Mouse (Mus musculus) spleen, adult 2 months (tissue): ENCODE measurements around the gene Pdxk. TPM values are rescaled to one million over a fixed set of nuclear protein-coding genes. Genes with fewer than 3 reads are reported as not detected.
A peak's percentile ranks its signal among the peaks of the same experiment; 100 is the strongest.
"Not testable (repeated sequence)": the region's sequence is repeated elsewhere in the genome, so short reads cannot be mapped to it uniquely, and the experiment has no call there.

Source experiments
- DNase-seq, 2 experiments: peaks; one replicate each; pipeline versions ENCODE4 v3.0.0 to v3.0.0-alpha.2; 2012 to 2021; ENCODE audit warnings: low spot score in 2 of 2, low read depth in 1 of 2
- H3K27ac ChIP-seq: fragments of 200-500 bp; 2 replicates; pipeline ENCODE4 v1.5.1; 2012; ENCODE audit warnings: low read length, inconsistent platforms; ENCODE audit not compliant: insufficient read depth
- H3K27me3 ChIP-seq: fragments of 200-500 bp; 2 replicates; pipeline ENCODE4 v1.6.1; 2012; ENCODE audit warnings: mild to moderate bottlenecking, moderate library complexity, low read length, inconsistent platforms; ENCODE audit not compliant: control insufficient read depth, insufficient read depth
- H3K36me3 ChIP-seq: fragments of 200-500 bp; 2 replicates; pipeline ENCODE4 v1.6.1; 2012; ENCODE audit warnings: mild to moderate bottlenecking, low read length, inconsistent platforms; ENCODE audit not compliant: control insufficient read depth, insufficient read depth
- H3K4me1 ChIP-seq: fragments of 200-500 bp; 2 replicates; pipeline ENCODE4 v1.6.1; 2011; ENCODE audit warnings: inconsistent platforms; ENCODE audit not compliant: control insufficient read depth, insufficient read depth, insufficient read length
- H3K4me3 ChIP-seq: fragments of 200-500 bp; 2 replicates; pipeline ENCODE4 v1.5.1; 2011; ENCODE audit warnings: mild to moderate bottlenecking, inconsistent platforms; ENCODE audit not compliant: insufficient read depth, insufficient read length; ENCODE audit errors: extremely low read depth
- CTCF ChIP-seq: fragments of 200-500 bp; IDR thresholded peaks from 2 replicates; pipeline ENCODE4 v1.5.1; 2011; ENCODE audit warnings: mild to moderate bottlenecking, inconsistent platforms; ENCODE audit not compliant: insufficient read depth, insufficient read length, insufficient replicate concordance; ENCODE audit errors: extremely low read depth
- POLR2A ChIP-seq: fragments of 200-500 bp; IDR thresholded peaks from 2 replicates; pipeline ENCODE4 v1.6.1; 2011; ENCODE audit warnings: low read depth, low read length, inconsistent platforms
- WGBS: fragments of 180-500 bp; shearing (Covaris S2); methylation state at CpG from one replicate; pipeline ENCODE4 v1.1.7; 2018; 5-methylcytosine and 5-hydroxymethylcytosine counted together
- polyA plus RNA-seq: library from polyadenylated mRNA; depleted of rRNA; stranded (reverse); fragments of >200 nt; gene quantifications from 2 replicates; pipeline ENCODE4 v1.2.3, GENCODE M21; 2012; rRNA removed

Pdxk gene
- 13.6 and 15.2 TPM in 2 replicates for polyA plus RNA-seq

DNA sequence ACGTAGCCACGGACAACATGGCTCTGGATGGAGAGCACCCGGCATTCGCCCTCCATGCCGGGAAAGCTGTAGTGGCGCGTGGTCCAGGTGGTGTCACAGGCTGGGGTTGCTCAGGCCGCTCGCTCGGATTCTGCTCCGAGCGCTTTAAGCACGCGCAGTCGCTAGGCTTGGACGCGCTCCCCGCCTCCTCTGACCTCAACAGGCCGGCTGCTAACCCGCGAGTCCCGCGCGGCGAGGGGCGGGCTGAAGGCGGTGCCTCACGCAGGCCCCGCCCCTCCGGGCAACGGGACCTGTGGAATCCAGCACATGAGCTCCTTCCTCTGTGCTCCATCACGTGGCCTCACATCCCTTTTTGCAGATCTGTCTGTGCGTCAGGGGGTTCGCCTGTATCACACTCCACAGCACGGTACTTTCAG lies at the start of gene Pdxk:
Gene Pdxk (minus strand): TSS at position 184 of the 416 bp plus-strand sequence.
- WGBS: under 1% methylated on average over 35 of the region's 35 CpGs
- Histone ChIP-seq H3K4me3 (peak within 1 kb of the TSS; percentile 86), H3K4me1 (peaks cover 5% of the 10 kb centered on the region; the same call in 1 of the 2 replicates), H3K36me3 (no peaks in the 10 kb centered on the region), H3K27me3 (no peaks in the 10 kb centered on the region), H3K27ac (peak within 1 kb of the TSS; percentile 82)
- TF ChIP-seq CTCF (no peak), POLR2A (peak; percentile 32; the same call in 1 of the 2 replicates)
- peak; percentile 93 for DNase-seq

DNA sequence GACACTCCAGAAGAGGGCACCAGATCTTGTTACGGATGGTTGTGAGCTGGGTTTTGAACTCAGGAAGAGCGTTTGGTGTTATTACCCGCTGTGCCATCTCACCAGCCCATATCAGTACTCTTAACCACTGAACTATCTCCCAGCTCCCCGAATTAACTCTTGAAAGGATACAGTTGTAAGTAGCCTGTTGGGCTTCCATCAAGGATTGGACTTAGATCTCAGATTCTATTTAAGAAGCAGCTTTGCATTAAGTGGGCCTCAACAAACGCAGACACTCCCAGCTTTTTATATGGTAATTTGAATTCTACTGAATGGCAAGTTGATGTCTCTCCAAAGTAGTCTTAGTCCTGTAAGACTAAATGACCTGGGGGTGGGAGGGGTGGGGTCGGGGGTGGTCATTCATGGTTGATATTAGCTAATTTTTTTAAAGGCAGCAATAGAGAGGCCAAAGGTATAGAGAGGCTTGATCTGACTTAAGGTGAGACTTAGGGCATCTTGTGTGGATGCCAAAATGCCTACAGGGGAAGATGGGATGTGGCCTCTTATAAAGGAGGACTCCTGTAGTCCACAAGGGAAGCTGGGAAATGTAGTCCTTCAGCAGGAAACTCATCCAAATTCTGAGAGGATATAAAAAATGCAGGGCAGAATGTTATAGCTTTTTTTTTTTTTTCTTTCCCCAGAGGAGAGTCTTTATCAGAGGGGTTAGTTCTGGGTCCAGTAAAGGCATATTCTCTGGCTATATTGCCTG lies 38.4 kb upstream of the Pdxk start:
- no peak overlapping the region for H3K27ac ChIP-seq

DNA sequence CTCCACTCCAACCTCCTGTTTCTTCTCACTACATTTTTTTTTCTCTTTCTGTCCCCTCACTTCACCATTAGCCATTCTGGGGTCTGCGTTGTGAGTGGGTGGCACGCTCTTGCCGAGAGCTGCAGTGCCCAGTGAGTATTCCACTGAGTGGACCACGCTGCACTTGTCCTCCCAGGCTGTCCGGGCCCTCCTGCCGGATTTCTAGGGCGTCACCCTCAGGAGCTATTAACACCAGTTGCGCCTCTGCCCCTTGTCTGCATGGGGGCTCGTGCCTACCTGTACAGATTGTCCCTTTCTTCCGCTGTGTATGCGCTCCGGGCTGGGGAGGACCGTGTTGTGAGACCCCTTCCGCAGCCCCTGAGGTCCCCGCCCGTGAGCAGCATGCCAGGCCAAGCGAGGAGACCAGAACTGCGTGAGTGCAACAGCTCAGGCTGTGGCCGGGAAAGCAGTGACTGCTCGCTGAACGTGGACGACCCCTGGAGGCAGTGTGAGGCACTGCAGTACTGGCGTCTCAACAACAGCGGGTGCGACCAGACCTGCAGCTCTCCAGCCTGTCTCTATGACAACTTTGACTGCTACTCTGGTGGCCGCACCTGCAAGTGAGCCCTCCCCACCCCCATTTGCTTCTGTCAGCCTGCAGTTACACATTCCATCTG lies 22.8 kb upstream of the Pdxk start:
- Histone ChIP-seq H3K4me3 (no peak overlapping the region), H3K27ac (no peak overlapping the region), H3K27me3 (no peaks in the 10 kb centered on the region), H3K4me1 (peaks cover 2% of the 10 kb centered on the region; the same call in 1 of the 2 replicates), H3K36me3 (no peaks in the 10 kb centered on the region)
- no peak for TF ChIP-seq POLR2A
- TF ChIP-seq CTCF: peak; percentile 95
- 21% methylated on average over 26 of the region's 26 CpGs for WGBS
- peak; percentile 59 to 80 for DNase-seq

More for the DNA sequence above, 38.4 kb upstream of the Pdxk start:
- no peak for TF ChIP-seq CTCF
- TF ChIP-seq POLR2A: no peak
- H3K36me3 ChIP-seq: no peaks in the 10 kb centered on the region
- no peaks in the 10 kb centered on the region for H3K27me3 ChIP-seq
- H3K4me3 ChIP-seq: no peak overlapping the region
- no peaks in the 10 kb centered on the region for H3K4me1 ChIP-seq
- no peak for DNase-seq
- 83% methylated on average over 6 of the region's 6 CpGs for WGBS

DNA sequence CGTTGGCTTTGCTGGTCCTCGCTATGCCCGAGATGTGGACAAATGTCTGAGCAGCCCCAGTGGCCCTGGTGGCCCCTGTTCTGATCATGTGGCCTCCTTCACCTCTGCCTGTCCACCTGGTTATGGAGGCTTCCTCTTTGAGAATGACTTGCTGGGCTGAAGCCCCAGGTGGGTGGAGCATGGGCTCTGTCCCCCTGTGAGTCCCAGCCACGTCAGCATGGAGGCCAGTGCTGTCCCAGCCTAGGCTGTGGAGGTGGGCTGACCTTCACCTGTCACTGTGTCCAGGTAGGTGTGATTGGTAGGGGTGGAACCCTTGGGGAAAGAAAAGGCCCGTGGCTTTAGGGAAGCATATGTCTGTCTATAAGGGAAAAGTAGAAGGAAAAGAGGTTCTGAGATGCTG lies 22.1 kb upstream of the Pdxk start:
- TF ChIP-seq POLR2A: no peak
- TF ChIP-seq CTCF: no peak

DNA sequence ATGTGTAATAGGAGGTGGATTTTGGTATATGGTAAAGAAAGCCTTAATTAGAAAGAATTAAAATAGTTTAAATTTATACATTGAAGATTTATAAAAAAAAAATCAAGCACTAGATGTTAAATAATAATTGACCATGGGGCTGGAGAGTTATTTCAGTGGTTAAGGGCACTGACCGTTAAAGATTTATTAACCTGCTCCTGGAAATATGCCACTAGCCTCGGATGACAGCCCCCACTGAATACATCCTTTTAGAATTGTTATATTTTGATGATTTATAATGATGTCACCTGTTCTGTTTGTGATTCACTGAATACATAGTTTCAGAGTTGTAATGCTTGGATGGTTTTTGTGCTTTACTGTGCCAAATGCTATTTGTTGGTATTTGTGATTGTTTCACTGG lies 20.6 kb upstream of the Pdxk start:
- 89% methylated on average over 2 of the region's 2 CpGs for WGBS
- not testable (repeated sequence) for H3K27me3 ChIP-seq, DNase-seq

More for the DNA sequence above, 22.1 kb upstream of the Pdxk start:
- H3K4me1 ChIP-seq: peaks cover 2% of the 10 kb centered on the region; the same call in 1 of the 2 replicates
- H3K27ac ChIP-seq: no peak overlapping the region
- no peak for DNase-seq
- no peak overlapping the region for H3K4me3 ChIP-seq
- no peaks in the 10 kb centered on the region for H3K27me3 ChIP-seq
- 75% methylated on average over 5 of the region's 5 CpGs for WGBS
- no peaks in the 10 kb centered on the region for H3K36me3 ChIP-seq

DNA sequence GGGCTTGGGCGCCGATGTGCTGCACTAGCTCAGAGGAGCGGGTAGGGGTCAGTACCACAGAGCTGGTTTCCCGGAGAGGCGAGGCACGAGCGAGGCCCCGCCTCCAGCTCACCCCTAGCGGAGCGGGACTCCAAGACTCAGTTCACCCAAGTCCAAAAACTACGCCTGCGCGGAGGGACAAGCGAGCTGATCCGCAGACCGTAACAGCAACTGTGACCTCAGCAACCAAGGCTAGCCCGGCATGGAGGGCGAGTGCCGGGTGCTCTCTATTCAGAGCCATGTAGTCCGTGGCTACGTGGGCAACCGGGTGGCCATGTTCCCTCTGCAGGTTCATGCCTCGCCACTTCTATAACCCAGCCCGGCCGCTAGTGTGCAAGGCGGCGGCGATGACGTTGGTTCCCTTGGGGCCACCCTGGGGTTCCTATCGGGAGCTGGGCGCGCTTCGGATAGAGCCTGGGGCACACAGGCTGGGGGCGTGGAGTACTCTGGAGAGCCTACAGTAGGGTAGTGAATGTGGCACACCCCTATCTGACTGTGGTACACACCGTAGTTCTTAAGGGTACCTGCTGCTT lies 17.2 kb upstream of the Pdxk start:
- under 1% methylated on average over 35 of the region's 35 CpGs for WGBS
- Histone ChIP-seq H3K27me3 (no peaks in the 10 kb centered on the region), H3K4me1 (peaks cover 9% of the 10 kb centered on the region; the same call in 1 of the 2 replicates), H3K36me3 (no peaks in the 10 kb centered on the region), H3K27ac (peak overlapping the region; percentile 41; the same call in 1 of the 2 replicates), H3K4me3 (peak overlapping the region; percentile 67)
- TF ChIP-seq CTCF (0 out of 2 replicates have a peak, but pooled peaks have one; percentile 0), POLR2A (peak; percentile 13; the same call in 1 of the 2 replicates)
- DNase-seq: peak; percentile 59 to 67

More for the DNA sequence above, 20.6 kb upstream of the Pdxk start:
- not testable (repeated sequence) for H3K4me1 ChIP-seq, H3K36me3 ChIP-seq, H3K4me3 ChIP-seq, H3K27ac ChIP-seq
